Mouse (Mus musculus) forelimb bud, embryonic 11.5 days (tissue): ENCODE data around the gene Tex48.

Experiments used
- DNase-seq: peaks from one replicate; pipeline ENCODE4 v3.0.0-alpha.2; 2012; ENCODE audit warnings: low read depth, low spot score

The Tex48 gene

GRCm38 (mm10) chr4:63622378-63622835 lies at the start of gene Tex48:
Gene Tex48 (minus strand): TSS chr4:63622428.
- DNase-seq: peak; percentile 29

- no peak for DNase-seq
Observed at GRCm38 (mm10) chr4:63668255-63668654, 46.0 kb upstream of the Tex48 start.

GRCm38 (mm10) chr4:63665738-63666137 lies 43.5 kb upstream of the Tex48 start:
- no peak for DNase-seq

GRCm38 (mm10) chr4:63663279-63663678 lies 41.1 kb upstream of the Tex48 start, which contains the start of gene Gm11214:
Gene Gm11214 (minus strand): TSS chr4:63663379.
- DNase-seq: peak; percentile 10

- DNase-seq: no peak
Observed at GRCm38 (mm10) chr4:63661857-63662256, 39.6 kb upstream of the Tex48 start.

GRCm38 (mm10) chr4:63661426-63661825 lies 39.2 kb upstream of the Tex48 start:
- DNase-seq: no peak

GRCm38 (mm10) chr4:63659775-63660174 lies 37.5 kb upstream of the Tex48 start:
- no peak for DNase-seq

- DNase-seq: no peak
Observed at GRCm38 (mm10) chr4:63659086-63659485, 36.9 kb upstream of the Tex48 start.

GRCm38 (mm10) chr4:63654381-63654780 lies 32.2 kb upstream of the Tex48 start:
- DNase-seq: no peak

GRCm38 (mm10) chr4:63643956-63644726 lies 21.9 kb upstream of the Tex48 start:
- no peak for DNase-seq

GRCm38 (mm10) chr4:63639842-63640241 lies 17.6 kb upstream of the Tex48 start:
- DNase-seq: no peak

GRCm38 (mm10) chr4:63638603-63639002 lies 16.4 kb upstream of the Tex48 start:
- DNase-seq: no peak

GRCm38 (mm10) chr4:63633181-63633580 lies 11.0 kb upstream of the Tex48 start:
- DNase-seq: no peak

- no peak for DNase-seq
Observed at GRCm38 (mm10) chr4:63627111-63627510, 4.9 kb upstream of the Tex48 start.

GRCm38 (mm10) chr4:63625563-63626080 lies 3.4 kb upstream of the Tex48 start:
- no peak for DNase-seq

- no peak for DNase-seq
Observed at GRCm38 (mm10) chr4:63621861-63622260, 367 bp downstream of the Tex48 start.

- DNase-seq: no peak
Observed at GRCm38 (mm10) chr4:63608391-63608790, 13.8 kb downstream of the Tex48 start.

- no peak for DNase-seq
Observed at GRCm38 (mm10) chr4:63605968-63606367, 16.3 kb downstream of the Tex48 start.

GRCm38 (mm10) chr4:63605545-63605944 lies 16.7 kb downstream of the Tex48 start:
- no peak for DNase-seq

- no peak for DNase-seq
Observed at GRCm38 (mm10) chr4:63604945-63605344, 17.3 kb downstream of the Tex48 start, which contains the start of gene Gm11213. Gene Gm11213 (minus strand): TSS chr4:63605261.

- DNase-seq: no peak
Observed at GRCm38 (mm10) chr4:63601263-63601662, 21.0 kb downstream of the Tex48 start.

GRCm38 (mm10) chr4:63600786-63601185 lies 21.4 kb downstream of the Tex48 start:
- DNase-seq: no peak

GRCm38 (mm10) chr4:63596010-63596409 lies 26.2 kb downstream of the Tex48 start:
- DNase-seq: no peak
